Mouse (Mus musculus) bone marrow macrophage, adult 2 months (primary cell): ENCODE results near the gene Ttyh3. TPM values are rescaled to one million over a fixed set of nuclear protein-coding genes. Genes with fewer than 3 reads are reported as not detected.

ENCODE experiments used
- H3K27ac ChIP-seq: 2 replicates; pipeline ENCODE4 v1.5.1; 2012; ENCODE audit warnings: low read depth, low read length; ENCODE audit not compliant: insufficient read depth
- H3K4me1 ChIP-seq: 2 replicates; pipeline ENCODE4 v1.6.1; 2012; ENCODE audit warnings: low read length; ENCODE audit not compliant: control insufficient read depth, insufficient read depth
- H3K4me3 ChIP-seq: 2 replicates; pipeline ENCODE4 v1.5.1; 2012; ENCODE audit warnings: mild to moderate bottlenecking, low read length, moderate library complexity; ENCODE audit not compliant: insufficient read depth
- CTCF ChIP-seq: IDR thresholded peaks from 2 replicates; pipeline ENCODE4 v1.5.1; 2012; ENCODE audit warnings: low read depth, mild to moderate bottlenecking, low read length, moderate library complexity
- POLR2A ChIP-seq: IDR thresholded peaks from 2 replicates; pipeline ENCODE4 v1.6.1; 2012; ENCODE audit warnings: mild to moderate bottlenecking, low read depth, low read length, borderline replicate concordance
- polyA plus RNA-seq: library from polyadenylated mRNA; stranded (reverse); fragments of >200 nt; gene quantifications from 2 replicates; pipeline ENCODE4 v1.2.4, GENCODE M21; 2012; ENCODE audit not compliant: missing spikeins, insufficient read depth, insufficient read length

Gene Ttyh3
- polyA plus RNA-seq, 1 experiment, result 91.5 TPM

DNA sequence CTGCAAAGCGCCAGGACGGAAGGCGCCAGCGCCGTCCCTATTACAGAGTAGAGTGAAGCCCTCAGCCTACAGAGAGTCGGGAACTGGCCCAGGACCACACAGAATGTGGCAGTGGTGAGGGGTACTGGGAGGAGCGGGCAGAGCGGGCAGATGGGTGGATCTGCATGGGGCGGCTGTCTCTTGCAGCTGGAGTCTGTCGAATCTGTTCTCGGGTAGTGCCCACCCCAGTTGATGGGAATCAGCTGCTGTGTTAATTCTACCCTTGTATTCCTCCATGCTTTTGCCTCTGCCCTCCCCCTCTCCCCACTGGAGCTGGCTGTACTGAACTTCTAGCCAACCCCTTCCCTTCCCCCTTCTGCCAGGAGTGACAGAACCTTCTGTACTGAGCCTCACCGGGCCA, 47.1 kb downstream of the Ttyh3 start:
- Histone ChIP-seq H3K27ac (no peak overlapping the region), H3K4me1 (no peaks in the 10 kb centered on the region)
- TF ChIP-seq CTCF, result no peak
- TF ChIP-seq POLR2A, result no peak

DNA sequence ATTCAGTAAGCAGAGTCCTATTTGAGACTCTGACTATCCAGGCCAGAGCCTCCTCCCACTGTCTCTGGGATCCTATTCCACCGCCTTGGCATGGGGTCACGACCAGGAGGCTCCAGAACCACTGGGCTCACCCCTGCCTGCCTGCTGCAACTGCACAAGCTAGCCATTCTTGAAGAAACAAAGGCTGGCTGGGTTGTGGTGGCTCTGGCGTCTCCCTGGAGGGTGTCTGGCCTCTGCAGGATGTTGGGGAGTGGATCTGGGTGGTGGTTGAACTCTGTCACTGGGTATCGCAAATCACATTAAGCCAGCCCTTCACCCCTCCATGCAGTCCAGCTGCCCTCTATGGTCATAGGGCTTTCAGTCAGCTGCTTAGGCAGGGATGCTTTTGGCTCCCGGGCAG, 48.9 kb downstream of the Ttyh3 start:
- Histone ChIP-seq H3K27ac (no peak overlapping the region), H3K4me1 (no peaks in the 10 kb centered on the region), H3K4me3 (no peak overlapping the region)
- TF ChIP-seq CTCF (no peak), POLR2A (no peak)

More for the DNA sequence above, 47.1 kb downstream of the Ttyh3 start:
- H3K4me3 ChIP-seq, result no peak overlapping the region

DNA sequence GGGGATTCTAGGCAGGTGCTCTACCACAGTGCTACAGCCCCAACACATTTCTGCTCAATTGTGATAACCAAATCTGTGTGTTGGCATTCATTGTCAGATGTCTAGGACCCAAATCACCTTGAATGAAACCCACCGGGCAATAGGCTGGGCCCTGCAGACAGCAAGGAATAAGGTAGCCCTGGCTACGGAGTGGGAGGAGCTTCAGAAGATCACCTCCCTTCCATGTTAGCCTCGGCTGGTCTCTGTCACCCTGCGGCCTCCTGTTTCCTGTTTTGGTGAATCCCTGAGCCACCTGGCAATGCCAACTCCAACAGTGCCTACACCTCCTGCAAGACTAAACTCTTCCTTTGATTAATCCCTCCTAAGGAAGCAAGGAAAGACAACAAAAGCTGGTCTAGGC, 51.0 kb downstream of the Ttyh3 start:
- Histone ChIP-seq H3K27ac (no peak overlapping the region), H3K4me1 (no peaks in the 10 kb centered on the region), H3K4me3 (no peak overlapping the region)
- no peak for TF ChIP-seq CTCF
- TF ChIP-seq POLR2A, result no peak

GRCm38 (mm10) chr5:140596927-140597588, 51.8 kb downstream of the Ttyh3 start:
- no peak overlapping the region for H3K27ac ChIP-seq
- H3K4me3 ChIP-seq, result no peak overlapping the region
- TF ChIP-seq POLR2A (no peak), CTCF (no peak)
- H3K4me1 ChIP-seq, result no peaks in the 10 kb centered on the region

DNA sequence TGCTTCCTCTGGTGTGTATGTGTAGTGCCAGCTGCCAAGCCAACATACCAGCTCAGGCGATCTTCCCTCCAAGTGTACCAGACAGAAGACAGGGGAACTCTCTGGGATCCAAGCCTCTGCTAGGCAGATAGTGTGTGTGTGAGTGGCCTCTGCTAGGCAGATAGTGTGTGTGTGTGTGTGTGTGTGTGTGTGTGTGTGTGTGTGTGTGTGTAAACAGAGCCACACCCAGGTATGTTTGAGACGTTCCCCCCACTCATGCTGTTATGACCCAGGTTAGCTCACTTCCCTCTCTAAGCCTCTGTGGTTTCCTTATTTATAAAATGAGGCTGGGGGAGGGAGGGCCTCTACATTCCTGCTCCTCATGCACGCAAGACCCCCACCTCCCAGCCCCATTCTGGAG, 52.4 kb downstream of the Ttyh3 start:
- H3K4me3 ChIP-seq, result no peak overlapping the region
- no peak for TF ChIP-seq POLR2A
- no peak overlapping the region for H3K27ac ChIP-seq
- no peaks in the 10 kb centered on the region for H3K4me1 ChIP-seq

DNA sequence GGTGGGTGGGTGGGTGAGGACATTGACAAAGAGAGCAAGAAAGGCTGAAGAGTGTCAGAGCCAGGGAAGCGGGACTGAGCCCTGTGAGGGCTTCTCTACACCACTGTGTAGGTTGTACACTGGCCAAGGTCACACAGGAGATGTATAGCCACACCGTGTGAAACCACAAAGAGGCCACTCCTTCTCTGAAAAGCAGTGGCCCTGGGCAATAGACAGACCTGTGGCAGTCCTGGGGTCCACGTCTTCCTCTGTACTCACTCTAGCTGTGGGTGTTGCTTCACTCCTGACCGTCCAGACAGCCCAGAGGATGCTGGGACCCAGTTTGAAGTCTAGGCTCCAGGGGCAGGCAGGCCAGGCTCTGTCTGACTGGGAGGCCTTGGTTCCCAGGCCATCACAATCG, 54.0 kb downstream of the Ttyh3 start:
- Histone ChIP-seq H3K4me3 (no peak overlapping the region), H3K4me1 (no peaks in the 10 kb centered on the region), H3K27ac (no peak overlapping the region)
- TF ChIP-seq CTCF (no peak), POLR2A (no peak)

- Histone ChIP-seq H3K27ac (no peak overlapping the region), H3K4me3 (no peak overlapping the region), H3K4me1 (no peaks in the 10 kb centered on the region)
- TF ChIP-seq CTCF (no peak), POLR2A (no peak)
Measured at GRCm38 (mm10) chr5:140589082-140589774, 59.6 kb downstream of the Ttyh3 start.

DNA sequence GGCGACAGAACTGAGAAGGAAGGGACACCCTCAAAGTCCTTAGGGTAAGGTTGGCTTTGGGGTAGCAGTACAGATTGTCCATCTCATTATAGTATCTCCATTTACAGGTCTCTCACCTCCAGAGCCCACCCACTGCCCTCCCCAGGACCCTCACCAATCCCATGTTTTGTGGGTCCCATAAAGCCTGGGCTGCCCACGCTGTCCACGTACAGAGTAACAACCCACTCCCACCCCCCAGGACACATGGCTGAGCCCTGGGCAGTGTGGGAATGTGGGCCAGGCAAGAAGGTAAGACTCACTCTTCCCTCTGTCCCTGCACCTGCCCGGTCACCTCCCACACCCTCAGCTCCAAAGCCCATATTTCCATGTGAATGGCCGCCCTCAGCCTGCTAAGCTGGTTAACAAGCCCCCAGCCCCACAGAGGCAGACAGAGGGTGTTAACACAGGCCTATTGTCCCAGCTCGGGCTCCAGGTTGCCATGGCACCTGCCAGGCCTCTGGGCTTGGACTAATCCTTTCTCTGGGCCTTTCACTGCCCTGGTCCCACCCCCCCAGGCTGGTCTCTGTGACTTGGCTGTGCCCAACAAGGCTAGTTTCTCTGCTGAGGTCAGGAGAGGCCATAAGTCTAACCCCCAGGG, 65.0 kb downstream of the Ttyh3 start:
- Histone ChIP-seq H3K4me3 (no peak overlapping the region), H3K4me1 (no peaks in the 10 kb centered on the region), H3K27ac (no peak overlapping the region)
- no peak for TF ChIP-seq CTCF
- no peak for TF ChIP-seq POLR2A

GRCm38 (mm10) chr5:140582995-140583731, 65.7 kb downstream of the Ttyh3 start:
- no peaks in the 10 kb centered on the region for H3K4me1 ChIP-seq
- H3K27ac ChIP-seq, result no peak overlapping the region
- TF ChIP-seq POLR2A (no peak), CTCF (no peak)
- H3K4me3 ChIP-seq, result no peak overlapping the region

DNA sequence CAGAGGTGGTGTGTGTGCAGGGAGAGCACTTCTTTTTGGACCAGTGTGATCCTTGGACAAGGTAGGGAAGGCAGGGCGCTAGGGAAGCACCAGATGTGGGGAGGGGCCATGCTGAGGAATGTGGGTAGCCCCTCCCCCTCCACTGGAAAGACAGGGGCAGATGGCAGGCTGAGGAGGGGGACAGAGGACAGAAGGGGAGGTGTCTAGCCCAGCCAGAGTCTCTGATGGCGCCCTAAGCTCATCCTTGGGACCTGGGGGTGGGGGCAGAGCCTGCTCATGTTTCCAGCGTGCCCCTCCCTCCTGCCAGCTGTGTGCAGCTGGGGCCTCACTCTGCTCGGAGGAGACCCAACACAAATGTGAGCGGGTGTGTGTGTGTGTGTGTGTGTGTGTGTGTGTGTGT, 67.3 kb downstream of the Ttyh3 start:
- Histone ChIP-seq H3K27ac (no peak overlapping the region), H3K4me1 (no peaks in the 10 kb centered on the region), H3K4me3 (no peak overlapping the region)
- TF ChIP-seq CTCF, result no peak
- TF ChIP-seq POLR2A, result no peak
